Mouse (Mus musculus) heart, embryonic 12.5 days (tissue): ENCODE data around the gene Nbr1. TPM values are rescaled to one million over a fixed set of nuclear protein-coding genes. Genes with fewer than 3 reads are reported as not detected.
"Not testable (repeated sequence)": the region's sequence is repeated elsewhere in the genome, so short reads cannot be mapped to it uniquely, and the experiment has no call there.

Experiments
- ATAC-seq: fragments of 200-750 bp; cut with Nextera tagmentation; 2 replicates; pipeline ENCODE4 v1.8.0; 2017; ENCODE audit warnings: moderate TSS enrichment, moderate library complexity; ENCODE audit not compliant: insufficient number of reproducible peaks, low FRiP score
- H3K27ac ChIP-seq: fragments of 300-500 bp; sonication (generic); 2 replicates; pipeline ENCODE4 v1.5.1; 2016; ENCODE audit warnings: mild to moderate bottlenecking, moderate library complexity; ENCODE audit not compliant: poor library complexity, severe bottlenecking
- H3K27me3 ChIP-seq: fragments of 300-500 bp; sonication (generic); replicated peaks from 2 replicates; pipeline ENCODE4 v1.6.1; 2016; ENCODE audit warnings: mild to moderate bottlenecking, moderate library complexity
- H3K36me3 ChIP-seq: fragments of 300-500 bp; sonication (generic); 2 replicates; pipeline ENCODE4 v1.6.1; 2016; ENCODE audit warnings: mild to moderate bottlenecking, moderate library complexity
- H3K4me1 ChIP-seq: fragments of 300-500 bp; sonication (generic); replicated peaks from 2 replicates; pipeline ENCODE4 v1.6.1; 2016; ENCODE audit warnings: mild to moderate bottlenecking
- H3K4me2 ChIP-seq: fragments of 300-500 bp; sonication (generic); 2 replicates; pipeline ENCODE4 v1.6.1; 2016; ENCODE audit warnings: mild to moderate bottlenecking, moderate library complexity
- H3K4me3 ChIP-seq: fragments of 300-500 bp; sonication (generic); 2 replicates; pipeline ENCODE4 v1.5.1; 2016; ENCODE audit warnings: mild to moderate bottlenecking
- H3K9ac ChIP-seq: fragments of 300-500 bp; sonication (generic); 2 replicates; pipeline ENCODE4 v1.6.1; 2016; ENCODE audit warnings: mild to moderate bottlenecking, moderate library complexity
- H3K9me3 ChIP-seq: fragments of 300-500 bp; sonication (generic); replicated peaks from 2 replicates; pipeline ENCODE4 v1.6.1; 2016; ENCODE audit warnings: mild to moderate bottlenecking, moderate library complexity
- WGBS: fragments of 180-500 bp; shearing (Covaris S2); methylation state at CpG from one replicate; pipeline ENCODE4 v1.1.7; 2016; 5-methylcytosine and 5-hydroxymethylcytosine counted together
- polyA plus RNA-seq: library from polyadenylated mRNA; unstranded; fragments of >200 nt; fragmentation: Nextera tagmentation; extraction: Ambion mirVana; gene quantifications from 2 replicates; pipeline ENCODE4 v1.2.1, GENCODE M21; 2016

Nbr1 gene
- polyA plus RNA-seq, 1 experiment from 2014 or later = 77.7 TPM

DNA sequence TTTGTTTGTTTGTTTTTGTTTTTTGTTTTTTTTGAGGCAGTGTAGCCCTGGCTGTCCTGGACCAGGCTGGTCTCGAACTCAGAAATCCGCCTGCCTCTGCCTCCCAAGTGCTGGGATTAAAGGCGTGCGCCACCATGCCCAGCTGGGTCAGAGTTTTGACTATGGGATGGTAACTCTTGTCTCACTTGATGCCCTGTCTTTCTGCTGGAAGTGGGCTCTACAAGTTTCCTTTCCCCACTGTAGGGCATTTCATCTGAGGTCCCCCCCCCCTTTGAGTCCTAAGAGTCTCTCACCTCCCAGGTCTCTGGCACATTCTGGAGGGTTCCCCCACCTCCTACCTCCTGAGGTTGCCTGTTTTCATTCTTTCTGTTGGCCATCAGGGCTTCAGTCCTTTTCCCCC is 55.2 kb downstream of the Nbr1 start:
- H3K36me3 ChIP-seq, H3K4me3 ChIP-seq, H3K9me3 ChIP-seq, ATAC-seq, H3K9ac ChIP-seq, H3K4me2 ChIP-seq, H3K27me3 ChIP-seq, H3K27ac ChIP-seq: not testable (repeated sequence)
- 87% methylated on average over 4 of the region's 4 CpGs for WGBS
- H3K4me1 ChIP-seq = peaks cover 13% of the 10 kb centered on the region

DNA sequence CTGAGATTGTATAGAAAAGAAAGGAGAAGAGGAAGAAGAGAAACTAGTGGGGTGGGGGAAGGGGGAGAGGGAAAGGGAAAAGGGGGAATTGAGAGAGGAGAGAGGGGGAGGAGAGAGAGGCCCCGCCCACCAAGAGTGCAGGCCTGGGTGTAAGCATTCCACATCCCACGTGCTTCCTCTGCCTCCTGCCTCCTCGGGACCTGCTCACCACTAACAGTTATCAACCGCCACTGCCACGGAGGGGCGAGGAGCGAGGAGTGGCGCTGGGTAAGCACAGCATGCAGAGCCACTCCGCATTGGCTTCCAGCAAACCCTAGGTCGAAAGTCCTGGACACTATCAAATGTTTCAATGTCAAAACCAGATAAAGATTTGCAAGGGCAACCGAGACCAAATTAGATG is 58.5 kb downstream of the Nbr1 start:
- H3K4me1 ChIP-seq = peaks cover 15% of the 10 kb centered on the region
- no peaks in the 10 kb centered on the region for H3K27me3 ChIP-seq
- H3K9ac ChIP-seq = no peak overlapping the region
- 11% methylated on average over 11 of the region's 11 CpGs for WGBS
- no peaks in the 10 kb centered on the region for H3K9me3 ChIP-seq
- H3K27ac ChIP-seq = no peak overlapping the region
- no peaks in the 10 kb centered on the region for H3K36me3 ChIP-seq
- H3K4me3 ChIP-seq = 0 out of 2 replicates have a peak overlapping the region, but pooled peaks have one; percentile 14
- peak overlapping the region; percentile 50 for H3K4me2 ChIP-seq
- ATAC-seq = peak; percentile 61; the same call in 1 of the 2 replicates

DNA sequence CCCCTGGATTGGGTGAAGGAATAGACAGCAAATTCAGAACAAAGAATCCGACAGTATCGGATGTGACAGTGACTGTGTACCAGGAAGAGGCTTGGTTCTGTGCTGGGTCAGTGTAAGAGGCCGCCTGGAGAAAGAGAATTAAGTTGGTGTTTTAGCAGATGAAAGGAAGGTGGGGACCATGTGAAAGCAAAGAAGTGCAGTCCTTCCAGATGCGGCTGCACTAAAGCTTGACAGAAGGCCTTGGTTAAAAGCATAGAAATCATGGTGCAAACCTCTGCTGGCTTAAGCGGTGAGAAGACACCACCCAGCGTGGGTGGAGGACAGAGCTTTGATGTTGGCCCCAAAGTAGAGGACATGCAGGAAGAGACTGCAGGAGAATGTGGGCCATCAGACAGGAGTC is 61.6 kb downstream of the Nbr1 start:
- Histone ChIP-seq H3K36me3 (no peaks in the 10 kb centered on the region), H3K4me1 (peaks cover 32% of the 10 kb centered on the region), H3K9me3 (no peaks in the 10 kb centered on the region), H3K27ac (no peak overlapping the region), H3K4me3 (no peak overlapping the region), H3K4me2 (no peak overlapping the region), H3K9ac (no peak overlapping the region), H3K27me3 (0 out of 2 replicates have a peak, but pooled peaks cover 6% of the 10 kb centered on the region)
- no peak for ATAC-seq
- WGBS = 66% methylated on average over 6 of the region's 6 CpGs

DNA sequence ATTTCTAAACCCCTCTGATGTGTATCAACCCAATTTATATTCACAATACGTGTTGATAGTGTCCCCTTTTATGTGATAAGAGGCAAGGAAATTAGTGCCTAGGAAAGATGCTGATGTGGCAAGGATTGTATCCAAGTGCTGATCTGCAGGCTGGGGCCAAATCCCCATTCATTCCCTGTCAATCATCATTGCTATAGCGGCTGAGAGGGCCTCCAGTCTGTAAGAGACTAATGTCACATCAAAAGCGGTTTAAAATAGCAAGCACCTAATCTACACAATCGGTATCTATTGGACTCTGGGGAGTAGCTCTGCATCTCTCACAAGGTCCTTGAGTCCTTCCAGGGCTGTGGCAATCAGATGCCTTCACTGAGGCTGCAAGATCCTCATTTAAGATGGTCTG is 62.2 kb downstream of the Nbr1 start:
- H3K4me3 ChIP-seq = no peak overlapping the region
- H3K9ac ChIP-seq = no peak overlapping the region
- WGBS = 36% methylated on average over 4 of the region's 4 CpGs
- ATAC-seq = no peak
- peaks cover 32% of the 10 kb centered on the region for H3K4me1 ChIP-seq
- H3K36me3 ChIP-seq = no peaks in the 10 kb centered on the region
- no peak overlapping the region for H3K27ac ChIP-seq
- 0 out of 2 replicates have a peak, but pooled peaks cover 6% of the 10 kb centered on the region for H3K27me3 ChIP-seq
- H3K9me3 ChIP-seq = no peaks in the 10 kb centered on the region
- H3K4me2 ChIP-seq = no peak overlapping the region

DNA sequence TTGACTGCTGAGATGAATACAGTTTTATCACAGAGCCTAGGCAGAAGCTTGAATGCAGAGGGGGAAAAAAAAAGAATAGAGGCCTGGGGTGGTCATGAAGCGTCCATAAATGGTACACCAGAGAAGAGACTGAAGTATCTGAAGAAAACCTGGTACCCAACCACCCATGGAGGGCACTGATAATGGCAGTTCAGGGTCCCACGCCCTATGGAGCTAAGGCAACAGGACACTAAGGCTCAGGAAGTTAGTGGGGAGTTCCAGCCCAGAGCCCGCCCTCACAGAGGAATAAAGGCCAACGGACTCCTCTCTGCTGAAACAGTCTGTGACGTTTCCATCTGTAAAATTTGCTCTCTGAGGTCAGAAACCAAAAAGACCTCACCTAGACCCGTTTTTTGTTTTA is 63.4 kb downstream of the Nbr1 start:
- Histone ChIP-seq H3K4me1 (peaks cover 27% of the 10 kb centered on the region), H3K27ac (no peak overlapping the region), H3K27me3 (0 out of 2 replicates have a peak, but pooled peaks cover 6% of the 10 kb centered on the region), H3K9me3 (no peaks in the 10 kb centered on the region), H3K9ac (no peak overlapping the region), H3K4me2 (no peak overlapping the region), H3K36me3 (no peaks in the 10 kb centered on the region), H3K4me3 (no peak overlapping the region)
- WGBS = 75% methylated on average over 6 of the region's 6 CpGs
- no peak for ATAC-seq

DNA sequence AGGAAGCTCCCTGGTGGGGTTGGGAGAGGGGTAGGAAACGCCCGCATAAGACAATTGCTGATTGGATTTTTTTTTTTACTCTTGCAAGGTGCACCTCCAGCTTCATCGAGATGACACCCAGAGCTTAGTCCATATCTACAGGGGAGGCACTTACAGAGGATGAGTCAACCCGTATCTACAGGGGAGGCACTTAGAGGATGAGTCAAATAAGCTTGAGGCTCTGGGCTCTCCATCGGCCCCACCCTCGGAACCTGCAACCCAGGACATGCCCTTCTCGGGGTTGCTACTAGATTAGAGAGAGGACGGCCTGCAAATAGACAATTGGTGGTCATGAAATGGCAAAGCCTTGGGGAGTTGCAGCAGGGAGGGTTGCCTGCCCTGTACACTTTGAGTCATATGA is 64.2 kb downstream of the Nbr1 start:
- H3K9me3 ChIP-seq = no peaks in the 10 kb centered on the region
- no peak overlapping the region for H3K27ac ChIP-seq
- WGBS = 72% methylated on average over 8 of the region's 8 CpGs

DNA sequence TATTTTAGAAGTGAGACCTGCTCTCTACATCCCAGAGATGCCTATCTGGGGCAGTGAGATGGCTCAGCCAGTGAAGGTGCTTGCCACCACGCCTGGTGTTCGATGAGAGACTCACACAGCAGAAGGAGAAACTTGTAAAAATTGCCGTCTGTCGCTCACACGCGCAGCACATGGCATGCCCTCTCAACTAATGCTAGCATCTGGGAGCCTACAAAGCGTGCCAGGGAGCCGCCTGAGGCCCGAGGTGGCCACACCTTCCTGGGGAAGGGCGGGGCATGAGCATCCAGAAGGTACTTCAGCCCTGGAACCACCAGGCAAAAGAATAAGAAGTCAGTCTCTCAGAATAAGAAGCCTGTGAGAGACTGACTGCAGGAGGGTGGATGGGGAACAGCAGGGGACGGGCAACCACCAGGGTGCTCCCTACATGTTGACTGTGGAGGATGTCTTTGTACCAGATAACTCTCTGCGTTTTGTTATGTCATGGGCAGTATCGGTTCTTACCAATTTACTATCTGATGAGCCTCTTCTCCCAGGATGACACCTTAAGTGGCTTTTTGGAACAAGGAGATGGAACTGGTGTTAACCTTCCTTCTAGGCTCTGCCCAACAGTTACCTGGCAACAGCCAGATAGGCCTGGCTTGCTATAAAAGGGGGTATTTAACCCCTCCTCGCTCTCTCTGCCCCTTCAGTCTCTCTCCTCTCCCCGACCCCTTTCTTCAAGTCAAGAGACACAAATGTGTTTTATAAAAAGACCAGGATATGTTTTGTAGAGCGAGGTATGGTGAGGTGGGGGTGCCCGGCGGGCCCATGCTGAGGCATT is 65.2 kb downstream of the Nbr1 start:
- WGBS = 22% methylated on average over 18 of the region's 18 CpGs
- Histone ChIP-seq H3K4me2 (peak overlapping the region; percentile 11; the same call in 1 of the 2 replicates), H3K4me1 (peaks cover 21% of the 10 kb centered on the region), H3K9ac (no peak overlapping the region), H3K4me3 (no peak overlapping the region), H3K27ac (no peak overlapping the region), H3K9me3 (no peaks in the 10 kb centered on the region), H3K36me3 (no peaks in the 10 kb centered on the region), H3K27me3 (0 out of 2 replicates have a peak, but pooled peaks cover 6% of the 10 kb centered on the region)
- ATAC-seq = no peak

More for the DNA sequence above, 64.2 kb downstream of the Nbr1 start:
- H3K36me3 ChIP-seq = no peaks in the 10 kb centered on the region
- no peak overlapping the region for H3K4me3 ChIP-seq
- no peak overlapping the region for H3K9ac ChIP-seq
- H3K4me2 ChIP-seq = no peak overlapping the region
- 0 out of 2 replicates have a peak, but pooled peaks cover 6% of the 10 kb centered on the region for H3K27me3 ChIP-seq
- H3K4me1 ChIP-seq = peaks cover 21% of the 10 kb centered on the region
- no peak for ATAC-seq

DNA sequence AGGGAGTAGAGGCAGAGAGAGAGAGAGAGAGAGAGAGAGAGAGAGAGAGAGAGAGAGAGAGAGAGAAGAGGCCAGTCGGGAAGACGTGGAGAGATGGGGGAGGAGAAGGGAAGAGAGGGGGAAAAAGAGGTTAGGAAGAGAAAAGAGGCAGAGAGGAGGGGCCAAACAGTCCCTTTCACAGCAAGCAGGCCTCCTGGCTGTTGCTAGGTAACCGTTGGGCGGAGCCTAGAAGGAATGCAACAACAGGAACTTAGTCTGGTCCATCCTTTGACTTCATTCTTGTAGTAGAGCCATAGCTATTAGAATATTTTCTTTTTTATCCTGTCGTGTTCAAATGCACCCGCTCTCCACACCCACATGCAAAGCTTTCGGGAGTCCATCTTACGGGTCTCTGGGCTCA is 65.9 kb downstream of the Nbr1 start:
- 0 out of 2 replicates have a peak, but pooled peaks cover 6% of the 10 kb centered on the region for H3K27me3 ChIP-seq
- no peaks in the 10 kb centered on the region for H3K9me3 ChIP-seq
- H3K36me3 ChIP-seq = no peaks in the 10 kb centered on the region
- no peak overlapping the region for H3K9ac ChIP-seq
- no peak for ATAC-seq
- H3K4me1 ChIP-seq = peaks cover 21% of the 10 kb centered on the region
- WGBS = 13% methylated on average over 8 of the region's 8 CpGs
- H3K4me2 ChIP-seq = peak overlapping the region; percentile 11
- no peak overlapping the region for H3K4me3 ChIP-seq
- H3K27ac ChIP-seq = no peak overlapping the region

DNA sequence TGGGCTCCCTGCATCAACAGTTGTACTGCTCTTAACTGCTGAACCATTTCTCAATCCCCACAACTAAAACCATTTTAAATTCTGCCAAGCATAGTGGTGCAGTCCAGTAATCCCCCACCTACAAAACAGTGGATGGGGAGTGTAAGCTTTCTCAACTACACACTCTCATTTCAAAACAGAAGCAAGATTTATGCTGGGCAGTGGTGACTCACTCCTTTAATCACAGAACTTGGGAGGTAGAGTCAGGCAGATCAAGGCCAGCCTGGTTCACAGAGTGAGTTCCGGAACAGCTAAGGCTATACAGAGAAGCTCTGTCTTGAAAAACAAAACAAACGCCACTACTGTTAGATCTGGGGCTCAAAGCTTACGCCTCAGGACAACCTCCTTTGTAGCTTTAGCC is 66.6 kb downstream of the Nbr1 start:
- H3K27ac ChIP-seq = no peak overlapping the region
- no peak for ATAC-seq
- no peak overlapping the region for H3K4me2 ChIP-seq
- H3K27me3 ChIP-seq = 0 out of 2 replicates have a peak, but pooled peaks cover 6% of the 10 kb centered on the region
- no peak overlapping the region for H3K9ac ChIP-seq
- no peak overlapping the region for H3K4me3 ChIP-seq
- whole genome bisulfite sequencing = 84% methylated on average over 3 of the region's 3 CpGs
- H3K36me3 ChIP-seq = no peaks in the 10 kb centered on the region
- no peaks in the 10 kb centered on the region for H3K9me3 ChIP-seq
- H3K4me1 ChIP-seq = peaks cover 21% of the 10 kb centered on the region

DNA sequence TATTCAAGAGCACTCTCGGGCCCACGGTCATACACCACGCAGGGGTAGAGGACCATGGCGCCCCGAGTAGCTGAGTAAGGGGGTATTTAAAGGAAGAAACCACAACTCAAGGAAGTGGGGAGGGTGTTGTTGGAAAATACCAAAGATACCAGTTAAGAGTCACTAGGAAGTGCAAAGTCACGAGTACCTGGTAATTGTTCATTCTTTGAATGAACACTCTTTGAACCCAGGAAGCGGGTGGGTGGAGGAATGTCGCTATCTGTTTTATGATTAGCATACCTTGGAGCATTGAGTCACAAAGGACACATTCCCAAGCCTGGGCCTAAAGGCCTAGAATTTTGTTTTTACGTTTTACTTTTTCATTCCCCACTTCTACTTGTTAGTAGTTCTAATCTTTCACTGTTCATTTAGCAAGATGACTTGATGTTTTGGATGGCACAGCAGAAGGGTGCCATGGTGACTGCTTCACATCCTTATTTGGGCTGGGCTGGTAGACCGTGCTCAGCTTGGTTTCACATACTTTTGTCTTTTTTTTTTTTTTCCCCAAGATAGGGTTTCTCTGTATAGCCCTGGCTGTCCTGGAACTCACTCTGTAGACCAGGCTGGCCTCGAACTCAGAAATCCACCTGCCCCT is 68.2 kb downstream of the Nbr1 start:
- H3K4me1 ChIP-seq = peaks cover 17% of the 10 kb centered on the region
- not testable (repeated sequence) for H3K4me2 ChIP-seq, H3K27ac ChIP-seq, H3K4me3 ChIP-seq, H3K36me3 ChIP-seq, ATAC-seq, H3K27me3 ChIP-seq, H3K9me3 ChIP-seq, H3K9ac ChIP-seq
- WGBS = 76% methylated on average over 11 of the region's 11 CpGs

DNA sequence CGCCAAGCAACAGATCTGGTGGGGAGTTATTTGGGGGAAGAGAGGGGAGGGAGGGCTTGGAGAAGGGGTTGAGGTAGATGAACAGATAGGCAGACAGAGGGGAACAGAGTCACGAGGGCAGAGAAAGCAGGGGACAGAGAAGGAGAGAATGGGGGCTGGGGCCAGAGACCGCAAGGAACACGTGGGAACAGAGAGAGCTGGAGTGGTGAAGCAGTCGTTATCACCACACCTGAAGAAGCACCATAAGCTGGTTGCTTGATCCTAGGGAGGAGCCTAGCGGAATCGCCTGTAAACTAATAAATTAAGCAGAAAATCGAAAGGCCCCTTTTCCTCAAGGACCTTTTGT is 74.7 kb downstream of the Nbr1 start:
- Histone ChIP-seq H3K4me2 (peak overlapping the region; percentile 72), H3K27me3 (no peaks in the 10 kb centered on the region), H3K4me3 (peak overlapping the region; percentile 46), H3K36me3 (0 out of 2 replicates have a peak, but pooled peaks cover 3% of the 10 kb centered on the region), H3K27ac (peak overlapping the region; percentile 100), H3K9ac (peak overlapping the region; percentile 73), H3K9me3 (no peaks in the 10 kb centered on the region), H3K4me1 (no peaks in the 10 kb centered on the region)
- peak; percentile 8; the same call in 1 of the 2 replicates for ATAC-seq
- 6% methylated on average over 8 of the region's 8 CpGs for WGBS
